Mouse (Mus musculus): ENCODE measurements around the gene Smad5. TPM values are rescaled to one million over a fixed set of nuclear protein-coding genes. Genes with fewer than 3 reads are reported as not detected.

Gene Smad5
- total RNA-seq (2012; rRNA removed) (7.8 and 8.0 TPM in 2 replicates), polyA plus RNA-seq (2012; ENCODE audit: insufficient read depth in 1 of 2, insufficient read length in 2 of 2, low read depth in 1 of 2, low replicate concordance in 2 of 2, missing spikeins in 1 of 2) (10 to 100 TPM in 1 of 2 experiments, not detected in 1; 11.3 TPM)

- Histone ChIP-seq H3K4me1 (ENCODE audit: control insufficient read depth in 1 of 2, insufficient read depth in 2 of 2, low read length in 2 of 2) (peaks cover 0 to 14% of the 10 kb centered on the region in 2 experiments; a peak in 1 of 4 replicates), H3K36me3 (ENCODE audit: control insufficient read depth in 1 of 2, insufficient read depth in 2 of 2, low read length in 2 of 2) (peaks cover 0 to 10% of the 10 kb centered on the region in 2 experiments; a peak in 3 of 4 replicates), H3K9me3 (replicated peaks; ENCODE audit: insufficient read depth, low read length) (no peaks in the 10 kb centered on the region), H3K27me3 (ENCODE audit: control insufficient read depth in 1 of 2, insufficient read depth in 2 of 2, low read length in 2 of 2) (no peaks in the 10 kb centered on the region), H3K79me2 (ENCODE audit: control insufficient read depth, insufficient read depth, low read length, poor library complexity) (peaks cover 19% of the 10 kb centered on the region), H3K9ac (ENCODE audit: control insufficient read depth, low read depth, low read length, poor library complexity, severe bottlenecking) (peak within 1 kb of the TSS; percentile 89), H3K4me3 (ENCODE audit: control insufficient read depth in 1 of 2, insufficient read depth in 1 of 2, low read depth in 2 of 2, low read length in 2 of 2) (peak within 1 kb of the TSS; percentile 78 to 97), H3K27ac (ENCODE audit: control insufficient read depth, low read depth, low read length) (peak within 1 kb of the TSS; percentile 93)
- DNase-seq (ENCODE audit: low read depth, low spot score): peak; percentile 89
- TF ChIP-seq RAD21 (IDR thresholded peaks at IDR 0.05; ENCODE audit: low read depth, low read length) (no peak), TBP (IDR thresholded peaks at IDR 0.05; ENCODE audit: low read depth, low read length) (peak; percentile 39; the same call in 1 of the 2 replicates), GABPA (IDR thresholded peaks at IDR 0.05; ENCODE audit: low read depth, low read length) (no peak), KAT2A (conservative IDR thresholded peaks at IDR 0.05; ENCODE audit: low read depth, low read length) (no peak; the same call in 1 of the 2 replicates), ELF1 (IDR thresholded peaks at IDR 0.05; ENCODE audit: low read depth, low read length) (no peak), MYC (IDR thresholded peaks at IDR 0.05; ENCODE audit: low read depth, low read length) (no peak), GATA1 (IDR thresholded peaks at IDR 0.05; ENCODE audit: low read depth, low read length) (no peak), ZKSCAN1 (IDR thresholded peaks at IDR 0.05; ENCODE audit: low read depth, low read length) (no peak), MAZ (IDR thresholded peaks at IDR 0.05; ENCODE audit: low read depth, low read length) (peak; percentile 55; the same call in 1 of the 2 replicates), HCFC1 (IDR thresholded peaks at IDR 0.05; ENCODE audit: low read depth, low read length) (peak; percentile 70; the same call in 1 of the 2 replicates), ZC3H11A (IDR thresholded peaks at IDR 0.05; ENCODE audit: low read depth, low read length) (no peak), E2F4 (IDR thresholded peaks at IDR 0.05; ENCODE audit: borderline replicate concordance, low read depth, low read length) (no peak), ZMIZ1 (IDR thresholded peaks at IDR 0.05; ENCODE audit: low read depth, low read length) (peak; percentile 63; the same call in 1 of the 2 replicates), MXI1 (IDR thresholded peaks at IDR 0.05; ENCODE audit: low read depth, low read length) (no peak; the same call in 1 of the 2 replicates), RCOR1 (IDR thresholded peaks at IDR 0.05; ENCODE audit: low read depth, low read length) (no peak), NRF1 (IDR thresholded peaks at IDR 0.05; ENCODE audit: insufficient read depth, low read depth, low read length, poor library complexity, severe bottlenecking) (peak; percentile 89), CHD1 (IDR thresholded peaks at IDR 0.05; ENCODE audit: low read depth, low read length) (no peak), ETS1 (IDR thresholded peaks at IDR 0.05; ENCODE audit: low read depth, low read length) (no peak), CTCF (IDR thresholded peaks at IDR 0.05 in 2 of 3, conservative IDR thresholded peaks at IDR 0.05 in 1 of 3; ENCODE audit: control insufficient read depth in 1 of 3, insufficient read depth in 1 of 3, low read depth in 2 of 3, low read length in 3 of 3, poor library complexity in 1 of 3, severe bottlenecking in 1 of 3) (no peak), POLR2AphosphoS5 (IDR thresholded peaks at IDR 0.05; ENCODE audit: borderline replicate concordance, low read depth, low read length) (no peak), POLR2AphosphoS2 (IDR thresholded peaks at IDR 0.05; ENCODE audit: low read length) (no peak), POLR2A (IDR thresholded peaks at IDR 0.05; ENCODE audit: control insufficient read depth in 1 of 2, insufficient read depth in 1 of 2, low read depth in 1 of 2, low read length in 2 of 2, poor library complexity in 1 of 2) (peak; percentile 66 to 85; a peak in 3 of 4 replicates), USF1 (IDR thresholded peaks at IDR 0.05; ENCODE audit: low read depth, low read length) (no peak), CHD2 (IDR thresholded peaks at IDR 0.05; ENCODE audit: low read length) (no peak), MEF2A (IDR thresholded peaks at IDR 0.05; ENCODE audit: extremely low read depth, insufficient replicate concordance, low read depth, low read length, poor library complexity, severe bottlenecking) (no peak), EP300 (IDR thresholded peaks at IDR 0.05; ENCODE audit: low read depth in 1 of 2, low read length in 2 of 2) (no peak), MAFK (IDR thresholded peaks at IDR 0.05; ENCODE audit: borderline replicate concordance, low read depth, low read length) (no peak), TCF12 (IDR thresholded peaks at IDR 0.05; ENCODE audit: low read depth, low read length) (no peak), NELFE (IDR thresholded peaks at IDR 0.05; ENCODE audit: low read depth, low read length) (peak; percentile 89), MYB (IDR thresholded peaks at IDR 0.05; ENCODE audit: low read depth, low read length) (no peak), UBTF (IDR thresholded peaks at IDR 0.05; ENCODE audit: borderline replicate concordance, insufficient read depth, low read depth, low read length) (no peak), ZNF384 (IDR thresholded peaks at IDR 0.05; ENCODE audit: low read depth, low read length) (no peak), SIN3A (IDR thresholded peaks at IDR 0.05; ENCODE audit: low read length) (0 out of 2 replicates have a peak, but pooled peaks have one; percentile 31), TAL1 (IDR thresholded peaks at IDR 0.05; ENCODE audit: low read length) (no peak), USF2 (IDR thresholded peaks at IDR 0.05; ENCODE audit: borderline replicate concordance in 1 of 2, insufficient read depth in 1 of 2, low read depth in 1 of 2, low read length in 2 of 2) (no peak)
Measured at GRCm38 (mm10) chr13:56702469-56703221, at the start of gene Smad5. Gene Smad5 (plus strand): TSS chr13:56703010.

Measured in MEL (cell line).